Mouse (Mus musculus) MEL (cell line): ENCODE measurements around the gene Psen2. TPM values are rescaled to one million over a fixed set of nuclear protein-coding genes. Genes with fewer than 3 reads are reported as not detected.

Experiments
- DNase-seq: peaks from one replicate; pipeline ENCODE4 v3.0.0; 2011; ENCODE audit warnings: low read depth, low spot score
- H3K27ac ChIP-seq: 2 replicates; pipeline ENCODE4 v1.5.1; 2012; ENCODE audit warnings: low read depth, mild to moderate bottlenecking, control low read depth, low read length, moderate library complexity; ENCODE audit not compliant: control insufficient read depth
- H3K27me3 ChIP-seq, 2 experiments: fragments of 150-350 bp in 1 of 2; sonication (generic) in 1 of 2; 2 replicates each; pipeline ENCODE4 v1.6.1; 2012; ENCODE audit warnings: low read length in 2 of 2, mild to moderate bottlenecking in 2 of 2, improper control_type of control experiment in 1 of 2, moderate library complexity in 1 of 2; ENCODE audit not compliant: insufficient read depth in 2 of 2, control insufficient read depth in 1 of 2
- H3K36me3 ChIP-seq, 2 experiments: 2 replicates each; pipeline ENCODE4 v1.6.1; 2012 to 2014; ENCODE audit warnings: low read length in 2 of 2, improper control_type of control experiment in 1 of 2, inconsistent platforms in 1 of 2, mild to moderate bottlenecking in 1 of 2; ENCODE audit not compliant: insufficient read depth in 2 of 2, control insufficient read depth in 1 of 2
- H3K4me1 ChIP-seq, 2 experiments: fragments of 150-350 bp in 1 of 2; sonication (generic) in 1 of 2; 2 replicates each; pipeline ENCODE4 v1.6.1; 2012; ENCODE audit warnings: low read length in 2 of 2, improper control_type of control experiment in 1 of 2, mild to moderate bottlenecking in 1 of 2; ENCODE audit not compliant: insufficient read depth in 2 of 2, control insufficient read depth in 1 of 2
- H3K4me3 ChIP-seq, 2 experiments: fragments of 150-350 bp in 1 of 2; sonication (generic) in 1 of 2; 2 replicates each; pipeline ENCODE4 v1.5.1; 2012; ENCODE audit warnings: low read depth in 2 of 2, low read length in 2 of 2, mild to moderate bottlenecking in 2 of 2, moderate library complexity in 2 of 2, control low read depth in 1 of 2, improper control_type of control experiment in 1 of 2; ENCODE audit not compliant: control insufficient read depth in 1 of 2, insufficient read depth in 1 of 2
- H3K79me2 ChIP-seq: 2 replicates; pipeline ENCODE4 v1.6.1; 2012; ENCODE audit warnings: mild to moderate bottlenecking, low read length, moderate library complexity; ENCODE audit not compliant: control insufficient read depth, poor library complexity, insufficient read depth
- H3K9ac ChIP-seq: 2 replicates; pipeline ENCODE4 v1.6.1; 2012; ENCODE audit warnings: low read depth, mild to moderate bottlenecking, control low read depth, low read length, moderate library complexity; ENCODE audit not compliant: control insufficient read depth, poor library complexity, severe bottlenecking
- H3K9me3 ChIP-seq: fragments of 150-350 bp; sonication (generic); replicated peaks from 2 replicates; pipeline ENCODE4 v1.6.1; 2012; ENCODE audit warnings: mild to moderate bottlenecking, low read length, improper control_type of control experiment, moderate library complexity; ENCODE audit not compliant: insufficient read depth
- BHLHE40 ChIP-seq: IDR thresholded peaks from 2 replicates; pipeline ENCODE4 v1.6.1; 2012; ENCODE audit warnings: low read depth, mild to moderate bottlenecking, inconsistent platforms, low read length, improper control_type of control experiment, borderline replicate concordance
- CHD1 ChIP-seq: IDR thresholded peaks from 2 replicates; pipeline ENCODE4 v1.6.1; 2012; ENCODE audit warnings: low read depth, mild to moderate bottlenecking, inconsistent platforms, low read length, improper control_type of control experiment
- CHD2 ChIP-seq: IDR thresholded peaks from 2 replicates; pipeline ENCODE4 v1.6.1; 2011; ENCODE audit warnings: low read length, improper control_type of control experiment
- CTCF ChIP-seq, 3 experiments: IDR thresholded peaks in 2 of 3; conservative IDR thresholded peaks in 1 of 3; 2 replicates each; pipeline ENCODE4 v1.5.1; 2011 to 2012; ENCODE audit warnings: low read length in 3 of 3, low read depth in 2 of 3, mild to moderate bottlenecking in 2 of 3, improper control_type of control experiment in 1 of 3, inconsistent platforms in 1 of 3, mixed read lengths in 1 of 3, moderate library complexity in 1 of 3; ENCODE audit not compliant: control insufficient read depth in 1 of 3, insufficient read depth in 1 of 3, poor library complexity in 1 of 3, severe bottlenecking in 1 of 3
- E2F4 ChIP-seq: IDR thresholded peaks from 2 replicates; pipeline ENCODE4 v1.6.1; 2011; ENCODE audit warnings: low read depth, low read length, improper control_type of control experiment, borderline replicate concordance
- GATA1 ChIP-seq: IDR thresholded peaks from 2 replicates; pipeline ENCODE4 v1.6.1; 2011; ENCODE audit warnings: low read depth, low read length, improper control_type of control experiment
- HCFC1 ChIP-seq: IDR thresholded peaks from 2 replicates; pipeline ENCODE4 v1.6.1; 2012; ENCODE audit warnings: low read depth, mild to moderate bottlenecking, inconsistent platforms, low read length, improper control_type of control experiment, moderate library complexity
- JUND ChIP-seq: IDR thresholded peaks from 2 replicates; pipeline ENCODE4 v1.6.1; 2011; ENCODE audit warnings: low read depth, mild to moderate bottlenecking, improper control_type of control experiment, low read length
- MAFK ChIP-seq: IDR thresholded peaks from 2 replicates; pipeline ENCODE4 v1.6.1; 2011; ENCODE audit warnings: low read depth, mild to moderate bottlenecking, low read length, improper control_type of control experiment, borderline replicate concordance
- MAX ChIP-seq: IDR thresholded peaks from 2 replicates; pipeline ENCODE4 v1.6.1; 2011; ENCODE audit warnings: low read length, improper control_type of control experiment
- MAZ ChIP-seq: IDR thresholded peaks from 2 replicates; pipeline ENCODE4 v1.6.1; 2012; ENCODE audit warnings: low read depth, mild to moderate bottlenecking, inconsistent platforms, low read length, improper control_type of control experiment
- MXI1 ChIP-seq: IDR thresholded peaks from 2 replicates; pipeline ENCODE4 v1.6.1; 2011; ENCODE audit warnings: mild to moderate bottlenecking, low read depth, low read length, improper control_type of control experiment
- MYB ChIP-seq: IDR thresholded peaks from 2 replicates; pipeline ENCODE4 v1.6.1; 2011; ENCODE audit warnings: mild to moderate bottlenecking, low read depth, low read length, improper control_type of control experiment
- NELFE ChIP-seq: IDR thresholded peaks from 2 replicates; pipeline ENCODE4 v1.6.1; 2011; ENCODE audit warnings: low read depth, low read length, improper control_type of control experiment
- NRF1 ChIP-seq: IDR thresholded peaks from 2 replicates; pipeline ENCODE4 v1.6.1; 2014; ENCODE audit warnings: low read depth, mild to moderate bottlenecking, inconsistent platforms, low read length, improper control_type of control experiment, moderate library complexity; ENCODE audit not compliant: poor library complexity, insufficient read depth, severe bottlenecking
- POLR2AphosphoS2 ChIP-seq: IDR thresholded peaks from 2 replicates; pipeline ENCODE4 v1.6.1; 2011; ENCODE audit warnings: low read length, improper control_type of control experiment
- POLR2AphosphoS5 ChIP-seq: IDR thresholded peaks from 2 replicates; pipeline ENCODE4 v1.6.1; 2012; ENCODE audit warnings: low read depth, borderline replicate concordance, mild to moderate bottlenecking, inconsistent platforms, low read length, moderate library complexity, mixed read lengths
- RAD21 ChIP-seq: IDR thresholded peaks from 2 replicates; pipeline ENCODE4 v1.6.1; 2011; ENCODE audit warnings: mild to moderate bottlenecking, low read depth, low read length, improper control_type of control experiment
- RCOR1 ChIP-seq: IDR thresholded peaks from 2 replicates; pipeline ENCODE4 v1.6.1; 2012; ENCODE audit warnings: low read depth, mild to moderate bottlenecking, inconsistent platforms, low read length, improper control_type of control experiment
- TAL1 ChIP-seq: IDR thresholded peaks from 2 replicates; pipeline ENCODE4 v1.6.1; 2012; ENCODE audit warnings: mild to moderate bottlenecking, inconsistent platforms, low read length, moderate library complexity, mixed read lengths
- TBP ChIP-seq: IDR thresholded peaks from 2 replicates; pipeline ENCODE4 v1.8.0; 2011; ENCODE audit warnings: low read depth, low read length, improper control_type of control experiment
- TCF12 ChIP-seq: IDR thresholded peaks from 2 replicates; pipeline ENCODE4 v1.6.1; 2014; ENCODE audit warnings: low read depth, mild to moderate bottlenecking, inconsistent platforms, low read length, improper control_type of control experiment, moderate library complexity
- USF1 ChIP-seq: IDR thresholded peaks from 2 replicates; pipeline ENCODE4 v1.6.1; 2014; ENCODE audit warnings: low read depth, mild to moderate bottlenecking, inconsistent platforms, low read length, improper control_type of control experiment, moderate library complexity
- USF2 ChIP-seq, 2 experiments: IDR thresholded peaks; 2 replicates each; pipeline ENCODE4 v1.6.1; 2011 to 2012; ENCODE audit warnings: improper control_type of control experiment in 2 of 2, low read length in 2 of 2, borderline replicate concordance in 1 of 2, inconsistent platforms in 1 of 2, low read depth in 1 of 2, mild to moderate bottlenecking in 1 of 2; ENCODE audit not compliant: insufficient read depth in 1 of 2
- ZC3H11A ChIP-seq: IDR thresholded peaks from 2 replicates; pipeline ENCODE4 v1.6.1; 2012; ENCODE audit warnings: low read depth, mild to moderate bottlenecking, inconsistent platforms, low read length, improper control_type of control experiment
- ZKSCAN1 ChIP-seq: IDR thresholded peaks from 2 replicates; pipeline ENCODE4 v1.6.1; 2012; ENCODE audit warnings: low read depth, mild to moderate bottlenecking, inconsistent platforms, low read length, improper control_type of control experiment, moderate library complexity
- polyA plus RNA-seq, 2 experiments: library from polyadenylated mRNA; stranded (reverse) in 1 of 2; unstranded in 1 of 2; fragments of >175 nt in 1 of 2; fragments of >200 nt in 1 of 2; gene quantifications; 2 replicates each; pipeline versions ENCODE4 v1.2.1 to v1.2.4; 2012; ENCODE audit warnings: low replicate concordance in 2 of 2, low read depth in 1 of 2; ENCODE audit not compliant: insufficient read length in 2 of 2, insufficient read depth in 1 of 2, missing spikeins in 1 of 2
- total RNA-seq: library from RNA; depleted of rRNA; stranded (reverse); fragments of 300-350 nt; gene quantifications from 2 replicates; pipeline ENCODE4 v1.2.3, GENCODE M21; 2012

Psen2 gene
- total and polyA plus RNA-seq, 3 experiments = 35.0 to 39.2 TPM; not detected in 1

GRCm38 (mm10) chr1:180226766-180227165 is 36.5 kb downstream of the Psen2 start:
- Histone ChIP-seq H3K36me3 (peaks cover 0 to 2% of the 10 kb centered on the region in 2 experiments; a peak in 2 of 4 replicates), H3K4me1 (no peaks in the 10 kb centered on the region; a peak in 1 of 4 replicates), H3K27ac (no peak overlapping the region), H3K9ac (no peak overlapping the region), H3K27me3 (no peaks in the 10 kb centered on the region), H3K9me3 (no peaks in the 10 kb centered on the region), H3K4me3 (no peak overlapping the region)
- DNase-seq = no peak
- TF ChIP-seq NRF1 (no peak), ZC3H11A (no peak), GATA1 (no peak), CHD1 (no peak), HCFC1 (no peak), NELFE (no peak), BHLHE40 (no peak), MAZ (no peak), RCOR1 (no peak), RAD21 (no peak), TBP (no peak), USF1 (no peak), CHD2 (no peak), MXI1 (no peak), TAL1 (no peak)
- TF ChIP-seq, all 39 proteins: peak for 0
- no peaks in the 10 kb centered on the region for H3K79me2 ChIP-seq

- no peak for DNase-seq
- Histone ChIP-seq H3K27me3 (no peaks in the 10 kb centered on the region), H3K9ac (no peak overlapping the region), H3K79me2 (no peaks in the 10 kb centered on the region), H3K27ac (no peak overlapping the region), H3K4me3 (no peak overlapping the region), H3K4me1 (no peaks in the 10 kb centered on the region; a peak in 1 of 4 replicates), H3K9me3 (no peaks in the 10 kb centered on the region), H3K36me3 (peaks cover 0 to 2% of the 10 kb centered on the region in 2 experiments; a peak in 2 of 4 replicates)
- TF ChIP-seq JUND = no peak
- no peak for TF ChIP-seq TCF12
- no peak for TF ChIP-seq TBP
- TF ChIP-seq MYB = no peak
- TF ChIP-seq USF2 (IDR thresholded peaks at IDR 0.05; ENCODE audit: borderline replicate concordance in 1 of 2, insufficient read depth in 1 of 2, low read depth in 1 of 2, low read length in 2 of 2) = no peak
- no peak for TF ChIP-seq TAL1
- TF ChIP-seq NRF1 = no peak
- TF ChIP-seq MAFK = no peak
- TF ChIP-seq E2F4 = no peak
- no peak for TF ChIP-seq GATA1
- no peak for TF ChIP-seq CTCF (IDR thresholded peaks at IDR 0.05 in 2 of 3, conservative IDR thresholded peaks at IDR 0.05 in 1 of 3; ENCODE audit: control insufficient read depth in 1 of 3, insufficient read depth in 1 of 3, low read depth in 2 of 3, low read length in 3 of 3, poor library complexity in 1 of 3, severe bottlenecking in 1 of 3)
- no peak for TF ChIP-seq ZKSCAN1
- no peak for TF ChIP-seq BHLHE40
- TF ChIP-seq CHD1 = no peak
- no peak for TF ChIP-seq POLR2AphosphoS5
- TF ChIP-seq MAX = no peak
- TF ChIP-seq POLR2AphosphoS2 = no peak
These were observed 37.0 kb downstream of the Psen2 start for GRCm38 (mm10) chr1:180226221-180226713.
